ENCODE assay signal across 14 mouse cellular contexts in the genomic region with DNA sequence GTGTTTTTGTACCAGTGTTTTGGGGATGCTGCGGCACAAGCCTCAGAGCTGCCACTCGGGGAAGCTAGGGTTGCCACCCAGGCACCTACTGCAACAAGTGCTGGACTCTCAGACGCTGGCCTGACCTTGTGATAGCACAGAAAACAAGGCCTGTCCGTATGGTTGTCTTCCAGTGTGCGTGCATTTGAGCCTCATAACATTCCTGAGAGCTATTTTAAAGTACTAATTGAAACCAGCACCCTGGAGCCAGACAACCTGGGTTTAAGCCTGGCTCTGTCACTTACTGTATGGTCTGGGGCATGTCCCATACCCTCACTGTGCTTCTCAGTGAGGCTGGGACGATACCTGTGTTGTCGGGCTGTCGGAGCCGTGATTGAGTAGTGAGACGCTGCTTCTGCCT.
A peak's percentile ranks its signal among the peaks of the same experiment; 100 is the strongest.
DNase-seq lines count a peak whose midpoint lies in the region; ATAC-seq and TF ChIP-seq lines count a peak whose summit lies in the region.
"Had no signal": no experiment of that assay in that cellular context is flagged by ENCODE, and none has a peak within 500 bp of the region (broad histone marks: within the 10 kb centered on the region; RNA-seq: fewer than 3 reads in every experiment).

No protein-coding gene starts in this region.

- intact Hi-C loops in left cerebral cortex, adult 2 months (cut with DNase I), result loop anchor here (5.0 kb wide), 1 partner anchor 88 kb away; a partner anchor contains a TSS
- intact Hi-C loops in left cerebral cortex, postnatal 4 days (cut with DNase I), result no loop called here

- H3K4me1 ChIP-seq in forebrain, embryonic 15.5 days, result peaks cover 13% of the 10 kb centered on the region
- H3K4me1 ChIP-seq in forebrain, embryonic 11.5 days (replicated peaks; ENCODE audit: control insufficient read depth, insufficient read depth, low read length), result peaks cover 3% of the 10 kb centered on the region; the same call in 1 of the 2 replicates
- peaks cover 16% of the 10 kb centered on the region for H3K4me1 ChIP-seq in intestine, embryonic 15.5 days (replicated peaks)
- peaks cover 26% of the 10 kb centered on the region for H3K4me1 ChIP-seq in limb, embryonic 15.5 days

- H3K27me3 ChIP-seq in forebrain, embryonic 15.5 days, result no peaks in the 10 kb centered on the region
- H3K27me3 ChIP-seq in forebrain, embryonic 11.5 days (ENCODE audit: control insufficient read depth, insufficient read depth, low read length), result no peaks in the 10 kb centered on the region
- no peaks in the 10 kb centered on the region for H3K27me3 ChIP-seq in intestine, embryonic 15.5 days (replicated peaks)
- no peaks in the 10 kb centered on the region for H3K27me3 ChIP-seq in limb, embryonic 15.5 days
- H3K27me3 ChIP-seq: neural tube, embryonic 12.5 days had no signal

- H3K36me3 ChIP-seq in forebrain, embryonic 15.5 days, result no peaks in the 10 kb centered on the region
- H3K36me3 ChIP-seq in forebrain, embryonic 11.5 days (ENCODE audit: control insufficient read depth, insufficient read depth, low read length), result peaks cover 3% of the 10 kb centered on the region; the same call in 1 of the 2 replicates
- H3K36me3 ChIP-seq in intestine, embryonic 15.5 days, result peaks cover 24% of the 10 kb centered on the region
- H3K36me3 ChIP-seq in limb, embryonic 15.5 days, result 0 out of 2 replicates have a peak, but pooled peaks cover 4% of the 10 kb centered on the region

- H3K4me2 ChIP-seq in forebrain, embryonic 15.5 days (replicated peaks), result no peak overlapping the region
- no peak overlapping the region for H3K4me2 ChIP-seq in forebrain, embryonic 11.5 days (ENCODE audit: low read depth, low read length, severe bottlenecking)
- H3K4me2 ChIP-seq in intestine, embryonic 15.5 days (replicated peaks), result no peak overlapping the region
- H3K4me2 ChIP-seq in limb, embryonic 15.5 days, result no peak overlapping the region
- H3K4me2 ChIP-seq: neural tube, embryonic 12.5 days had no signal

- no peak overlapping the region for H3K9ac ChIP-seq in forebrain, embryonic 15.5 days (replicated peaks)
- H3K9ac ChIP-seq in forebrain, embryonic 11.5 days (ENCODE audit: low read length), result no peak overlapping the region
- H3K9ac ChIP-seq in intestine, embryonic 15.5 days, result no peak overlapping the region
- no peak overlapping the region for H3K9ac ChIP-seq in limb, embryonic 15.5 days
- H3K9ac ChIP-seq: neural tube, embryonic 12.5 days had no signal

- H3K27ac ChIP-seq in forebrain, embryonic 15.5 days (replicated peaks), result 0 out of 2 replicates have a peak overlapping the region, but pooled peaks have one; percentile 6
- no peak overlapping the region for H3K27ac ChIP-seq in forebrain, embryonic 11.5 days (ENCODE audit: low read depth, low read length)
- peak overlapping the region; percentile 44; the same call in 1 of the 2 replicates for H3K27ac ChIP-seq in left cerebral cortex, adult 2 months
- H3K27ac ChIP-seq in intestine, embryonic 15.5 days, result 0 out of 2 replicates have a peak overlapping the region, but pooled peaks have one; percentile 4
- H3K27ac ChIP-seq in limb, embryonic 15.5 days, result peak overlapping the region; percentile 35
- H3K27ac ChIP-seq: neural tube, embryonic 12.5 days had no signal

- no peaks in the 10 kb centered on the region for H3K9me3 ChIP-seq in forebrain, embryonic 15.5 days
- H3K9me3 ChIP-seq in forebrain, embryonic 11.5 days (ENCODE audit: control insufficient read depth, low read length), result no peaks in the 10 kb centered on the region
- H3K9me3 ChIP-seq in intestine, embryonic 15.5 days, result no peaks in the 10 kb centered on the region
- no peaks in the 10 kb centered on the region for H3K9me3 ChIP-seq in limb, embryonic 15.5 days
- H3K9me3 ChIP-seq: neural tube, embryonic 12.5 days had no signal

- 93% methylated on average over 10 of the region's 10 CpGs for WGBS in forebrain, embryonic 15.5 days
- 90% methylated on average over 10 of the region's 10 CpGs for WGBS in forebrain, embryonic 11.5 days
- WGBS in intestine, embryonic 15.5 days, result 77% methylated on average over 10 of the region's 10 CpGs
- 43% methylated on average over 10 of the region's 10 CpGs for WGBS in limb, embryonic 15.5 days

- no peak for DNase-seq in forebrain, embryonic 11.5 days (ENCODE audit: low spot score)
- no peak for DNase-seq in left cerebral cortex, adult 2 months (ENCODE audit: extremely low spot score in 1 of 2, low spot score in 2 of 2)
- no peak for DNase-seq in left cerebral cortex, postnatal 4 days
- no peak for DNase-seq in cerebellum, postnatal 14 days
- no peak for DNase-seq in urinary bladder, postnatal 36 days (ENCODE audit: low spot score in 2 of 2)
- DNase-seq: gastrocnemius, postnatal 14 days; layer of hippocampus, postnatal 36 days; lung, postnatal 10 days; thymus, postnatal 4 days had no signal

- TF ChIP-seq CTCF in left cerebral cortex, adult 2 months (IDR thresholded peaks at IDR 0.05), result no peak

- no peak for ATAC-seq in forebrain, embryonic 15.5 days (replicated peaks)
- ATAC-seq in forebrain, embryonic 11.5 days (replicated peaks; ENCODE audit: low FRiP score), result no peak
- ATAC-seq in intestine, embryonic 15.5 days, result no peak
- ATAC-seq in limb, embryonic 15.5 days (ENCODE audit: insufficient number of reproducible peaks, low FRiP score, low TSS enrichment, low read depth), result no peak

- H3K4me3 ChIP-seq in forebrain, embryonic 15.5 days, result no peak overlapping the region
- H3K4me3 ChIP-seq in forebrain, embryonic 11.5 days (ENCODE audit: low read depth, low read length), result no peak overlapping the region
- H3K4me3 ChIP-seq in left cerebral cortex, adult 2 months, result no peak overlapping the region
- H3K4me3 ChIP-seq in intestine, embryonic 15.5 days (replicated peaks), result no peak overlapping the region
- no peak overlapping the region for H3K4me3 ChIP-seq in limb, embryonic 15.5 days
- H3K4me3 ChIP-seq: megakaryocyte, embryonic 14.5 days; neural tube, embryonic 12.5 days had no signal
